Mouse (Mus musculus): ENCODE data around the gene Npb.

Npb gene

DNA sequence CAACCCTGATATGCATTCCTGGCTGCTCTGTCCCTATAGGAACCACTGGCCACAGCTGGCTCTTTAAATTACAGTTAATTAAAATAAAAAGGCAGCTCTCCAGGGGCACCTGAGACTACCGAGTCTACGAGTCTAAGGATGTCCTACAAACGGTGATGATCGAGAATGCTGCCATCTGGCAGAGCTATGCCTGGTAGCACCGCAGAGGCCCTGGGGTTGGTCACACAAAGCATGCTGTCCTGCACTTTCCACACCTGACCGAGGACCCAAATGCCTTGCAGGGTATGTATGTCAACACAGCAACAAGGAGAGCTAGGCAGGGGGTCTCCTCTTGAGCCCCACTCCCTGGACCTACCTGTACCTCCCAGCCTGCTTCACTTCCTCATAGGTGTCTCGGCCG lies 5.7 kb downstream of the Npb start:
- DNase-seq (ENCODE audit: low read depth, low spot score) = no peak

- no peak for DNase-seq (ENCODE audit: low read depth, low spot score)
These were observed 6.9 kb downstream of the Npb start for GRCm38 (mm10) chr11:120615167-120615566.

DNA sequence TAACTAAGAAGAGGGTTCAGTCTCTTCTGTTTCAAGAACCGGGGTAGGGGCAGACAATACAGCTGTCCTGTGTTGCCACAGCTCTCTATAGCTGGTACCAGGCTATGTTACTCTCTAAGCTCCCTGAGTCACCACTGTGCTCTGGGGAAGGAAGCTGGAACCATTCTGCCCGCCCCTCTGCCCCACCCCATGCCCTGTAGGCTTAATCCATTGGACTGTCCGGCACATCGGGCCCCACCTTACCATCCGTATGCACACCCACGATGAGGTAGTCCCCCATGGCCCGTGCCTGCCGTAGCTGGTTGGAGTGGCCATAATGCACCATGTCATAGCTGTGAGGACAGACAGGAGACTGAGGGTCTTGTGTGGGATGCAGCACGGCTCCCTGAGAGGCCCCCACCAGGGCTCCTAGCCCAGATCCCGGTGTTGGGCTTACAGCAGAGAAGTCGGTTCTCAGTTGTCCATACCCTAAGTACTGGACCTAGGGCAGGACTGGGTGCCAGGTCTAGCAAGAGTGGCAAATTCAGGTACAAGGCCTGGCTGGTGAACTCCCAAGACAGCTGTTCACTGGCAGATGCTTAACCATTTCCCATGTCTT lies 7.4 kb downstream of the Npb start:
- no peak for DNase-seq (ENCODE audit: low read depth, low spot score)

GRCm38 (mm10) chr11:120616617-120617294 lies 8.5 kb downstream of the Npb start:
- DNase-seq (ENCODE audit: low read depth, low spot score) = no peak

DNA sequence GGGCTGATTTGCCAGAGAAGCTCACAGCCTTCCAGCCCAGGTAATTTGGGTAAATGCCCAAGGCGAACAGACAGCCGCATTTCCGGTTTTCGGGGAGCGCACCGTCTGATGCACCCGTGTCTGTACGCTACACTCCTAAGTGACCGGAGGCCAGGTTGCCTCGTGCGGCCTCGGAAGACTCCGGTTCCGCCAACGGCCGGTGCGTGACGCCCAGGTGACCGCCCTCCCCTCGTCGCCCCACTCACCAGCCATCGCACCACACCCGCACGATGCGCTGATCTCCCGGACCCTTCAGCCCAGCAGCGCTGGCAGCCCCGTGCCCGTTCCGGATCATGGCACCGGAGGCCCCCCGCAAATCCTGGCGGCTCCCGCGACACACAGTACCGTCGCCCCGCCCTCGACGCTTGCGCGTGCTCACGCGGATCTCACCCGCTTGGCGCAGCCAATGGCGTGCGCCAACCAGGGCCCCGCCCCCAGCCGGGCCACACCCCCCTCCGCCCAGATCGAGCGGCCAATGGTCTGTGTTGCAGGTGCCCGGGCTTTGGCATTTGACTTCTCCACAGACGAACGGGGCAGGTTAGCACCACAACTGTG lies 9.3 kb downstream of the Npb start, which contains the start of gene Pcyt2:
Gene Pcyt2, minus strand, starts transcription at position 418 of the 594 bp plus-strand sequence.
- DNase-seq (ENCODE audit: low read depth, low spot score) = peak; percentile 95

DNA sequence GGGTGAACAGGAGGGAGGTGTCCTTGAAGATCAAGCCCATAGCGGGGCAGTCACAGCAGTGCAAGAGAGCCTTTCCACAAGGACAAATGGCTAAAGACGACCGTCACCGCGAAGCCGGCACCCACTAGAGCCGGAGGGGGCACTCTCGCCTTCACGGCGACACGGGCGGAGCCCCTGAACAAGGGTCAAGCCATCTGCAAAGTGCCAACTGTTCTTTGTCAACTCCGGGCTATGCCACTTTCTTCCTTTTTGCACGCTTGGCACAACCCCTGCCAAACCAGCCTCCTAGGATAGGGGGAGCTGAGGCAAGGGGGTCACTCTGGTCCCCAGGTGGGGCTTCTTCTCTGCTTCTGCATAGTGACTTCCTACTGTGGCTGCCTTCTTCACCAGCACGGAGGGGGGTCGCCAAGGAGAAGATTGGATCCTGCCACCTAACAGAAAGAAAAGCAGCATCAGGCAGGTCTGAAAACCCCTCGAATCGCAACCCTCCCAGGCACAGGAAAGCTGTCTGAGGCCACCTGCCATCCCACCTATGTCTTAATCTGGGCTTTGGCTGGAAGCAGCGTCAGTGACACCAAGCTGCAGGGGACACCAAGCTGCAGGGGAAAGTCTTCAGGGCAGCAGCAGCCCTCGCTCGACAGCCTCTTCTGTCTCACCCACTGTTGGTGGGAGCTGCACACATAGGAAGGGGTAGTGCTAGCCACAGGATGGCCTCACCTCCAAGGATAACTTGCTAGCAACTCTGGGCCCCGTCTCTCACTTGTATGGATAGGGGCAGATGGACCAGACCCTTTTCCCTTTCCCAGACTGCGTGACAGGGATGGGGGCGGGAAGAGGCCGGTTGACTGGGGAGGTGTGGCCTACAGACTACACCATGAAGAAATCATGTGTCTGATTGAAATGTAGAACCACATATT lies 10.6 kb downstream of the Npb start:
- DNase-seq (ENCODE audit: low read depth, low spot score) = no peak

DNA sequence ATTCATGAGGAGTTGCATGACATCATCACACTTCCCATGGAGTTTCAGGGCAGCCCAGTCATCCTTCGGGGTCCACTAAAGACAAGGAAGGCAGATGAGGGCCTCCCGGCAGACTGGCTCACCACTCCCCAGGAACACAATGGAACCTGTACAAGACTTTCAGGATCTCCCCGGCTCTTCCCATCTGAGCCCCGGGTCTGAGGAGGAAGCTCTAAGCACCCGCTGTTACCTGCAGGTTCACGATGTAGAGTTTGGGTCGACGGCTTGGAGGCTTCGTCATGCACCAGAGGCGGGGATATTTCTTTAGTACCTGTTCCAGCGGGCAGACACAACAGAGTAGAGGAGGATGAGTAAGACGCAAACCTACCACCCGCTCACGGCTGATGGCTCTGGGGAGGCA lies 11.9 kb downstream of the Npb start:
- no peak for DNase-seq (ENCODE audit: low read depth, low spot score)

- no peak for DNase-seq (ENCODE audit: low read depth, low spot score)
These were observed 14.5 kb downstream of the Npb start for GRCm38 (mm10) chr11:120622805-120623204.

DNA sequence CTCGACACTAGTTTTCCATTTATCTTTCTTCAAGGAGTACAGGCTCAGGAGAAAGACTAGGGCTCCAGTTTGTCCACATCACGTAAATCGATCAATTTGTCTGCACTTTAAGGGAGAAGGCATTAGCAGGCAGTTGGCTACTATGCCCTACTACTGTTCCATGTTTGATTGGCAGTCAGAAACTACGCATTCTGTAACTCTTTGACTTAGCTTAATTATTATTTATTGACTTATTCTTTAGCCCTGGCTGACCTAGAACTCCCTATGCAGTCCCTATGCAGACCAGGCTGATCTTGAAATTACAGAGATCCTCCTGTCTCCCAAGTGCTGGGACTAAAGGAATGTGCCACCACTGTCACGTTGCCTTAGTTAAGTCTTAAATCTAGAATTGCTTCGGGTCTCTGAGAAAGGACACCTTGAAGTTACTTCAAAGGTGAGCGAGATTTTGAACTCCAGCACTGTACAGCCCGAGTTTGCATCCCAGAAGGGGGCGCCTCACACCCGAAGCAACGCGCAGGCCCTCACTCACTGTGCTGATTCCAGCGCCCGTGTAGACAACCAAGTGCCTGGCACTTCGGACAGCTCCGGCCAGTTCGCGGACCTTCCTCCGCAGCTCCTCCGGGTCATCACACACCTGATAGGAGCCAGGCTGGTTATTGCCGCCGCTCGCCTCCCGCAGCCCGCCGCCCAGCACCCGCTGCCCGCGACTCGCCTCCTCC lies 15.8 kb downstream of the Npb start:
- DNase-seq (ENCODE audit: low read depth, low spot score) = peak; percentile 89

- peak; percentile 92 for DNase-seq (ENCODE audit: low read depth, low spot score)
These were observed 16.4 kb downstream of the Npb start for GRCm38 (mm10) chr11:120624680-120625111.

- no peak for DNase-seq (ENCODE audit: low read depth, low spot score)
These were observed 17.0 kb downstream of the Npb start, which contains the start of gene Sirt7 for GRCm38 (mm10) chr11:120625152-120625775. Gene Sirt7, minus strand, starts transcription at chr11:120625240.

DNA sequence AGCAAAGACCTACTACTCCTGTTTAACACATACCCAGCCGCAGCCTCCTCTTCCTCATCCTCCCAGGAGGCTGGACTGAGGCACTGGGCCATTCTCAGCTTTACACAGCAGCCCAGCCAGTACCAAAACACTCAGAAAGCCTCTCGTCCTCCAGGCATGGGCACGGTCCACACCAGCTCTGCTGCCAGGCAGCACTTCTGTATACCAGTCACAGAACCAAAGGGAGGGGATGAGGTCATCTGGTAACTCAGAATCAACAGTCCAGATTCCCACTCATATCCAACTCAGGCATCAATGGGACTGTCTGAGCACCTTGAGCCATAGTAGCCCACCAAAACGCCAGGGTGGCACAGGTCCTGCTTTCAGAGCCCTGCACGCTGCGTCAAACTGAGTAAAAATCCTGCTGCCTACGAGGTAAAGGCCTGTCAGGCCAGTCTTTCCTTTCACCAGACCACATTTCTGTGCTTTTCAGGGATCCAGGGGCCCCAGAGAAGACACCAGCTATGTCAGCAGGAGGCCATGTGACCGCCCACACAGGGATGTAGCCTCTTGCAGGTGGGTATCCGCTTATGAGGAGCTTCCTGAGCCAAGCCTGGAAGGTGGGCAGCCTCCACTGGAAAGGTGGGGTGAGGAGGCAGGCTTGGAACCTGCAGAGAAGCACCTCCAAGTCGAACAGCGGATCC lies 18.6 kb downstream of the Npb start:
- no peak for DNase-seq (ENCODE audit: low read depth, low spot score)

DNA sequence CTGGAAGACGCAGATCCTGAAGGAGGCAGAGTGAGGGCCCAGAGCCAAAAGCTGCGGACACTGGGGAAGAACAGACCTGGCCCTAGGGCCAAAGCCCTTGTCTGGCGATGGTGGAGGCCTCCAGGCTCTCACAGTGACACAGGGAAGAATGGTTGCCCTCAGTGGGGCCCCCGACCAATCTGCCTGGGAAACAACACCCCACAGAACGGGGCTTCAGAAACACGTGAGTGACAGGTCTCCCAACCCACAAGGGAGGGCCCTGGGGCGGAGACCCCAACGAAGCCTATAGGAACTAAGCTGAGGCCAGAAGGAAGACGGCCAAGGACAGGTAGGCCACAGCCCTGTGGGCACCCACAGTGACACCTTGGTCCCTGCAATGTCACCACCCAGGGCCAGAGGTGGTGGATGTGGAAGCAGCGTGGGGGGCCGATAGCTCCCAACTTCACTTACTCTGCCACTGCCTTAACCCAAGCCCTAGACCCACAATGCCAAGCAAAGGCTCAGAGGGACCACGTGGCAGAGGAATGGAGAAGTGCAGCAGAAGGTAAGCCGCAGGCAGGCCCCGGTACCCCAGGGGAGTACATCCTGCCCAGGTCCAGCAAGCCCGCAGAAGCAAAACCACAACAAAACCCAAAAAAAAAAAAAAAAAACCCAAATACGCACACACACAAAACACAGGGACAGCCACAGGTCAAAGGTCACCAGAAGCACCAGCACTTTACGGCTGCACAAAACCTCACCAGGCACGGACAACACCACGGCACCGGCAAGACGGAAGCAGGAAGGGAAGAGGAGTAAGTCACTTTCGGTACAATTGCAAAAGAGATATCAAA lies 19.4 kb downstream of the Npb start:
- DNase-seq (ENCODE audit: low read depth, low spot score) = peak; percentile 70

DNA sequence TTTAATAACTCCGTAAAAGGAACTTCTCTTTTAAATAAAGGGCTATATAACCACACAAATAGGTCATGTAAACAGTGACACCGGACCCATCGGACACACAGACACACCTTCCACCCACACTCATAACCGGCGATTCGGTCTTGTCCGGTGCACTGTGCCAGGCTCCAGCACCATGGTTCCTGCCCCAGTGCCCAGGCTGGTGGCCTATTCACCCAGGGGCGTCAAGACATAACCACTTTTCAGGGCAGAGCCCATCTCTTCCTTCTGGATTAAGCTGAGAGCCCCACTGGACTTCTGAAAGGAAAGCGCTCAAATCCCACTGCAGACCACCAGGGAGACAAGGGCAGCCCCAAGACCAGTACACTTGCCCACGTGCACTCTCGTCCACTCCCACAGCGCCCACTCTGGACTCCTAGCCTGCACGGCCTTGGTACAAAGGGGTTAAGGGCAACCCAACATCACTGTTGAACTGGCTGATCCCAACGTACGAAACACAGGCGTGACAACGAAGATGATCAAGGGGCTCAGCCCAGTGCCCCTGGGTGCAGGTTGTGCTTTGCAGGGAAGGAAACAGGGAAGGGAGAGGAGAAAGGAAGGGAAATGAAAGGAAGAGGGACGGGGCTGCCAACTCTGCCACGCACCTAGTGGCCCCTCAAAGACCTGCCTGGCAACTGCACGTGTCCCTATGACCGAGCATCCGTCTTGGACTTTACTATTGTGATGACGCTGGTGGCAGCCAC lies 20.5 kb downstream of the Npb start:
- DNase-seq (ENCODE audit: low read depth, low spot score) = no peak

GRCm38 (mm10) chr11:120629341-120629730 lies 21.1 kb downstream of the Npb start:
- peak; percentile 47 for DNase-seq (ENCODE audit: low read depth, low spot score)

- DNase-seq (ENCODE audit: low read depth, low spot score) = peak; percentile 50
These were observed 21.6 kb downstream of the Npb start for GRCm38 (mm10) chr11:120629911-120630310.

DNA sequence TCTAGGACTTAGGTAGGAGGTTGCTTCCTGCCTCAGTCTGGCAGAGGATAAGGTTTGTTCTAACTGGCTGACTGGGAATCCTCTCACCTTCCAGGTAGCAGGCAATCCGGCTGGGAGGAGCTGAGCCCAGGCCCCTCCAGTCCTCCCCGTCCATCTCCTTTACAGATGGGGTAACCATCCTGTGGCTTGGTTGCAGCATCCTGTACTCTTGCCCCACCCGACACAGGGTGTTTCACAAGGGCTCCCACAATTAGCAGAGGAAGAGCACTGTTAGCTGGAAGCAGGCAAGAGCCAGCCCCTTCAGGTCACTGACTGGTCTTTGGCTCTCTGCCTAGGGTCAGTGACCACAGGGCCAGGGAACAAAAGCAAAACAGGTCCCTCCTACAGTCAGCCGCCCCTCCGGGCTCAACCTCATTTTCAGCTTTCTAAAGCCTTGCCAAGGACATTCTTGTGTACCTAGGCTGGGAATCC lies 22.2 kb downstream of the Npb start:
- DNase-seq (ENCODE audit: low read depth, low spot score) = no peak
